Mouse (Mus musculus): ENCODE results near the gene Prdm5. TPM values are rescaled to one million over a fixed set of nuclear protein-coding genes. Genes with fewer than 3 reads are reported as not detected.

Prdm5 gene
- 1 to 10 TPM; 1.2 to 2.0 (median 1.4) TPM for total RNA-seq (2022)

- DNase-seq (ENCODE audit: low spot score in 2 of 2), result peak; percentile 5 to 22
Measured at GRCm38 (mm10) chr6:65778861-65779688, at the start of gene Prdm5. Prdm5 (plus strand) TSS chr6:65778988.

GRCm38 (mm10) chr6:65739442-65739841 lies 39.3 kb upstream of the Prdm5 start:
- DNase-seq (ENCODE audit: low spot score in 2 of 2), result no peak

- no peak for DNase-seq (ENCODE audit: low spot score in 2 of 2)
Measured at GRCm38 (mm10) chr6:65743144-65743870, 35.5 kb upstream of the Prdm5 start.

GRCm38 (mm10) chr6:65743871-65744202 lies 35.0 kb upstream of the Prdm5 start:
- no peak for DNase-seq (ENCODE audit: low spot score in 2 of 2)

GRCm38 (mm10) chr6:65758214-65758613 lies 20.6 kb upstream of the Prdm5 start:
- DNase-seq (ENCODE audit: low spot score in 2 of 2), result no peak

- DNase-seq (ENCODE audit: low spot score in 2 of 2), result no peak
Measured at GRCm38 (mm10) chr6:65759174-65759573, 19.6 kb upstream of the Prdm5 start.

- DNase-seq (ENCODE audit: low spot score in 2 of 2), result no peak
Measured at GRCm38 (mm10) chr6:65760073-65760472, 18.7 kb upstream of the Prdm5 start.

GRCm38 (mm10) chr6:65764459-65764858 lies 14.3 kb upstream of the Prdm5 start:
- DNase-seq (ENCODE audit: low spot score in 2 of 2), result no peak

- DNase-seq (ENCODE audit: low spot score in 2 of 2), result no peak
Measured at GRCm38 (mm10) chr6:65765057-65765456, 13.7 kb upstream of the Prdm5 start.

- DNase-seq (ENCODE audit: low spot score in 2 of 2), result no peak
Measured at GRCm38 (mm10) chr6:65765752-65766397, 12.9 kb upstream of the Prdm5 start.

- DNase-seq (ENCODE audit: low spot score in 2 of 2), result no peak
Measured at GRCm38 (mm10) chr6:65767911-65768310, 10.9 kb upstream of the Prdm5 start.

- DNase-seq (ENCODE audit: low spot score in 2 of 2), result no peak
Measured at GRCm38 (mm10) chr6:65773566-65773965, 5.2 kb upstream of the Prdm5 start.

GRCm38 (mm10) chr6:65779689-65780233 lies 973 bp downstream of the Prdm5 start:
- DNase-seq (ENCODE audit: low spot score in 2 of 2), result no peak

GRCm38 (mm10) chr6:65781441-65781840 lies 2.7 kb downstream of the Prdm5 start:
- no peak for DNase-seq (ENCODE audit: low spot score in 2 of 2)

GRCm38 (mm10) chr6:65783670-65784069 lies 4.9 kb downstream of the Prdm5 start:
- no peak for DNase-seq (ENCODE audit: low spot score in 2 of 2)

- DNase-seq (ENCODE audit: low spot score in 2 of 2), result no peak
Measured at GRCm38 (mm10) chr6:65792923-65793322, 14.1 kb downstream of the Prdm5 start.

GRCm38 (mm10) chr6:65796552-65796951 lies 17.8 kb downstream of the Prdm5 start:
- no peak for DNase-seq (ENCODE audit: low spot score in 2 of 2)

- no peak for DNase-seq (ENCODE audit: low spot score in 2 of 2)
Measured at GRCm38 (mm10) chr6:65797276-65797675, 18.5 kb downstream of the Prdm5 start.

GRCm38 (mm10) chr6:65798390-65798789 lies 19.6 kb downstream of the Prdm5 start:
- no peak for DNase-seq (ENCODE audit: low spot score in 2 of 2)

- DNase-seq (ENCODE audit: low spot score in 2 of 2), result no peak
Measured at GRCm38 (mm10) chr6:65811685-65812084, 32.9 kb downstream of the Prdm5 start.

- no peak for DNase-seq (ENCODE audit: low spot score in 2 of 2)
Measured at GRCm38 (mm10) chr6:65818039-65818747, 39.4 kb downstream of the Prdm5 start.

Measured in gastrocnemius, adult 8-10 months (tissue).